Mouse (Mus musculus): Measurements from ENCODE around the gene Smad3. TPM values are rescaled to one million over a fixed set of nuclear protein-coding genes. Genes with fewer than 3 reads are reported as not detected.

Gene Smad3
- polyA plus RNA-seq, 1 experiment, result 25.5 TPM

DNA sequence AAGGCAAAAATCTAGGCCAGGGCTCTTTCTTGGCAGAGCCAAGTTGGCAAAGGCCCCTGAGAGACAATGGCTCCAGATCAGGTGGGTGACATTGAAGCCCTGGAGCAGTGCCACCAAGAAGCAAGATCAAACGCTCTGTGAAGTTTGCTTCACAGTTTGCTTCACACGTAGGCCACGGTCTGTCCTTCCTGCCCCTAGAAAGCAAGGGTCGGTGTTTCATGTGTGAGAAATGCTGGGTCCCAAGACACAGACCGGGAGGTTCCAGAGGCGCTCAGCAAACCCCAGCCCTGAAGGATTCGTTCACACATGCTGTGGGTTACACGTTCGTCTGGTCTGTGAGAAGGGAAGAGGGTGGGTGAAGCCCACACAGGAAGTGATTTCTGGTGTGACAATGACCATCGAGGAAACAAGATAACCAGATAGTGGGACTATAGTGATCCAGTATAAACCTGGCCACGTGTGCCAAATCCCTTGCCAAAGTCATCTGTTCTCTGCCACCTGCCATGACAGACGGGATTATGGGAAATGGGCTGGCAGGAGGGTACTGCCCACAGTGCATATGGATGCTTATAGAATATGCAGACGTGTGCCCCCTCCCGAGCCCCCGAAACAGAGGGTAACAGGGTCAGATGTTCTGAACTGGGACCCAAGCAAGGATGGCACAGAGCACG, 37.9 kb downstream of the Smad3 start:
- Histone ChIP-seq H3ac (ENCODE audit: control insufficient read depth, insufficient read length) (no peak overlapping the region), H3K4me2 (ENCODE audit: low read depth) (no peak overlapping the region), H3K79me2 (ENCODE audit: control insufficient read depth, insufficient read depth) (peaks cover 19% of the 10 kb centered on the region), H3K27me3 (ENCODE audit: control insufficient read depth, insufficient read depth, insufficient read length) (no peaks in the 10 kb centered on the region), H3K36me3 (ENCODE audit: control insufficient read depth, insufficient read depth) (no peaks in the 10 kb centered on the region), H3K4me3 (no peak overlapping the region)
- TF ChIP-seq TCF12 (IDR thresholded peaks at IDR 0.05; ENCODE audit: insufficient read depth, poor library complexity, severe bottlenecking) (no peak), TCF3 (IDR thresholded peaks at IDR 0.05; ENCODE audit: insufficient read length, low read depth) (no peak), POLR2A (IDR thresholded peaks at IDR 0.05; ENCODE audit: insufficient read length, low read depth) (no peak), CEBPB (IDR thresholded peaks at IDR 0.05; ENCODE audit: insufficient read depth, poor library complexity, severe bottlenecking) (no peak), USF1 (IDR thresholded peaks at IDR 0.05; ENCODE audit: low read depth) (no peak), POLR2AphosphoS2 (IDR thresholded peaks at IDR 0.05; ENCODE audit: insufficient read length, low read depth) (no peak), MYOG (IDR thresholded peaks at IDR 0.05; ENCODE audit: control insufficient read depth in 1 of 3, insufficient read depth in 1 of 3, insufficient read length in 2 of 3, low read depth in 2 of 3) (no peak), MYOD1 (IDR thresholded peaks at IDR 0.05; ENCODE audit: control insufficient read depth in 1 of 3, insufficient read length in 2 of 3, low read depth in 2 of 3) (no peak), E2F4 (IDR thresholded peaks at IDR 0.05; ENCODE audit: insufficient read depth) (no peak), MAX (IDR thresholded peaks at IDR 0.05; ENCODE audit: low read depth) (no peak), SRF (IDR thresholded peaks at IDR 0.05; ENCODE audit: control insufficient read depth, insufficient read length, low read depth) (no peak), REST (IDR thresholded peaks at IDR 0.05; ENCODE audit: insufficient read depth, insufficient read length) (no peak)

DNA sequence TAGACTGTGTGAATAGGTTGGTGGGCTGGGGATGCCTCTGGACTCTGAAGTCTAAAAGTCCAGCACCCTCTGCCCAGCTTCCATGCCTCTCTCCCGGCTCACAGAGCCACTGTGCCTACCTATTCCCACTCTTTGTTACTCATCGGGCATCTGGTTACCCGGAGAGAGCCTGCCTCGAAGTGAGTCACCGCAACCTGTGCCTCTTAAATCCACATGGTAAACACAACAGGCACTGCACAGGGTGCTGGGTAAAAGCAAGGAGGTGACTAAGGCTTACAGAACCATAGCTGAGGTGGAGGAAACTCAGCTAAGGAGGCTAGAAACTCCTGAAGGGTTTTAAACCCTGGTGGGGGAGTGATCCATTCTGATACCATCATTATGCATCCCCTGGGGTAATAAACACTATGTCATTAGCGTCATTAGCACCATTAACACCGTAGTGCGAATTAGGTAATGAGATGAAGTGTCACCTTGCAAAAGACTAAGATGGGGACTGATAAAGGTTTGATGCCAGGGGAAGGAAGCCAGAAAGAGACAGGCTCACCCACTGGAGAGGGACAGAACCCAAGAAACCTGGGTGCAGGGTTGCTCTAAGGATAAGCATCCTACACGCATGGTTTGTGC, 38.9 kb downstream of the Smad3 start:
- Histone ChIP-seq H3K4me2 (ENCODE audit: low read depth) (peak overlapping the region; percentile 30), H3K4me3 (no peak overlapping the region)
- TF ChIP-seq E2F4 (IDR thresholded peaks at IDR 0.05; ENCODE audit: insufficient read depth) (no peak), TCF3 (IDR thresholded peaks at IDR 0.05; ENCODE audit: insufficient read length, low read depth) (no peak), REST (IDR thresholded peaks at IDR 0.05; ENCODE audit: insufficient read depth, insufficient read length) (no peak), POLR2A (IDR thresholded peaks at IDR 0.05; ENCODE audit: insufficient read length, low read depth) (no peak), SRF (IDR thresholded peaks at IDR 0.05; ENCODE audit: control insufficient read depth, insufficient read length, low read depth) (no peak), TCF12 (IDR thresholded peaks at IDR 0.05; ENCODE audit: insufficient read depth, poor library complexity, severe bottlenecking) (no peak), CEBPB (IDR thresholded peaks at IDR 0.05; ENCODE audit: insufficient read depth, poor library complexity, severe bottlenecking) (no peak), POLR2AphosphoS2 (IDR thresholded peaks at IDR 0.05; ENCODE audit: insufficient read length, low read depth) (no peak), MYOD1 (IDR thresholded peaks at IDR 0.05; ENCODE audit: control insufficient read depth in 1 of 3, insufficient read length in 2 of 3, low read depth in 2 of 3) (no peak), MAX (IDR thresholded peaks at IDR 0.05; ENCODE audit: low read depth) (no peak), USF1 (IDR thresholded peaks at IDR 0.05; ENCODE audit: low read depth) (no peak), MYOG (IDR thresholded peaks at IDR 0.05; ENCODE audit: control insufficient read depth in 1 of 3, insufficient read depth in 1 of 3, insufficient read length in 2 of 3, low read depth in 2 of 3) (no peak)

DNA sequence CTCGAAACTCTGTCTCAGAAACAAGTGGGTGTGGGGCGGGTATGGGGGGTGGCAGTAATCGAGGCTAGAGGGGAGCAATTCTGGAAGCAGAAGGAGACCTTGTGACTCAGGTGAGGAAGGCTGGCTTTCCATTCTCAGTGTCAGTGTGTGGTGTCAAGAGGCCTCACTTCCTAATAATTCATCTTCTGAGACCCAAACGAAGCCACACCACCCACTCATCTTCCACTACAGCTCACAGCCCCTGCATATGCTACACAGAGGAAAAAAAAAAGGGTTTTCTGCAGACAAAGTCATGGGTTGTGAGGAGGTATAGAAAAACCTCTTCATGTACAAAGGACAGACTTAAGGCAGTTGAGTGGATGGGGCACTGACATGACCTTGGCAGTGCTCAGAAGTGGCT, 39.6 kb downstream of the Smad3 start:
- Histone ChIP-seq H3K4me3 (no peak overlapping the region), H3K79me2 (ENCODE audit: control insufficient read depth, insufficient read depth) (peaks cover 19% of the 10 kb centered on the region), H3K27me3 (ENCODE audit: control insufficient read depth, insufficient read depth, insufficient read length) (no peaks in the 10 kb centered on the region), H3K4me2 (ENCODE audit: low read depth) (peak overlapping the region; percentile 30), H3K36me3 (ENCODE audit: control insufficient read depth, insufficient read depth) (no peaks in the 10 kb centered on the region), H3ac (ENCODE audit: control insufficient read depth, insufficient read length) (no peak overlapping the region)
- TF ChIP-seq TCF12 (IDR thresholded peaks at IDR 0.05; ENCODE audit: insufficient read depth, poor library complexity, severe bottlenecking) (no peak), MAX (IDR thresholded peaks at IDR 0.05; ENCODE audit: low read depth) (no peak), MYOG (IDR thresholded peaks at IDR 0.05; ENCODE audit: control insufficient read depth in 1 of 3, insufficient read depth in 1 of 3, insufficient read length in 2 of 3, low read depth in 2 of 3) (no peak), REST (IDR thresholded peaks at IDR 0.05; ENCODE audit: insufficient read depth, insufficient read length) (no peak), MYOD1 (IDR thresholded peaks at IDR 0.05; ENCODE audit: control insufficient read depth in 1 of 3, insufficient read length in 2 of 3, low read depth in 2 of 3) (no peak), POLR2AphosphoS2 (IDR thresholded peaks at IDR 0.05; ENCODE audit: insufficient read length, low read depth) (no peak), USF1 (IDR thresholded peaks at IDR 0.05; ENCODE audit: low read depth) (no peak), POLR2A (IDR thresholded peaks at IDR 0.05; ENCODE audit: insufficient read length, low read depth) (no peak), TCF3 (IDR thresholded peaks at IDR 0.05; ENCODE audit: insufficient read length, low read depth) (no peak), CEBPB (IDR thresholded peaks at IDR 0.05; ENCODE audit: insufficient read depth, poor library complexity, severe bottlenecking) (no peak), SRF (IDR thresholded peaks at IDR 0.05; ENCODE audit: control insufficient read depth, insufficient read length, low read depth) (no peak), E2F4 (IDR thresholded peaks at IDR 0.05; ENCODE audit: insufficient read depth) (no peak)

More for the DNA sequence above, 38.9 kb downstream of the Smad3 start:
- Histone ChIP-seq H3K27me3 (ENCODE audit: control insufficient read depth, insufficient read depth, insufficient read length) (no peaks in the 10 kb centered on the region), H3ac (ENCODE audit: control insufficient read depth, insufficient read length) (no peak overlapping the region), H3K79me2 (ENCODE audit: control insufficient read depth, insufficient read depth) (peaks cover 19% of the 10 kb centered on the region), H3K36me3 (ENCODE audit: control insufficient read depth, insufficient read depth) (no peaks in the 10 kb centered on the region)

DNA sequence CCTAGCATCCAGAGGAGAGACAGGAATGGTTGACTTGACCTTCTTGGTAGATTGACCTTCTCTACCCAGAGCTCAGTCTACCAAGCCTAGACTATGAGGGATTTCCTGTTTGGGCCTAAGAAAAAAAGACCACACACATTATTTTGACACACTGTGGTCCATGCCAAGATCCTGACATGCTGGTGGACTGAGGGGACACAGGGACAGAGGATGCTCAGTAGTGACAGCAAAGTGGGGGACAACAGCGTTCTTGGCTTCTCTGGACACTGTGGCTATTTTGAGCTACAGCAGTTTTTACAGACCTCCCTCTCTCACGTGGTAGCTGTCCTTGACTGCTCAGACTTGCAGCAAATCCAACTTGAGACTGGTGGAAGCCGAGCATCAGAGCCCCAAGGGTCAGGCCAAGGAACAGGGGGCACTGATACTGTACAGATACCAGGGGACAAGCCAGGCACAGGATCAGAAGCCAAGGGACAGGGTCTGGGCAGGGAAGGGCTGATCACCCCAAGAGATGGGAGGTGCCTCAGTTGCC, 40.3 kb downstream of the Smad3 start:
- TF ChIP-seq USF1 (IDR thresholded peaks at IDR 0.05; ENCODE audit: low read depth) (no peak), REST (IDR thresholded peaks at IDR 0.05; ENCODE audit: insufficient read depth, insufficient read length) (no peak), MYOD1 (IDR thresholded peaks at IDR 0.05; ENCODE audit: control insufficient read depth in 1 of 3, insufficient read length in 2 of 3, low read depth in 2 of 3) (no peak), SRF (IDR thresholded peaks at IDR 0.05; ENCODE audit: control insufficient read depth, insufficient read length, low read depth) (no peak), POLR2AphosphoS2 (IDR thresholded peaks at IDR 0.05; ENCODE audit: insufficient read length, low read depth) (no peak), MAX (IDR thresholded peaks at IDR 0.05; ENCODE audit: low read depth) (no peak), POLR2A (IDR thresholded peaks at IDR 0.05; ENCODE audit: insufficient read length, low read depth) (no peak), TCF12 (IDR thresholded peaks at IDR 0.05; ENCODE audit: insufficient read depth, poor library complexity, severe bottlenecking) (no peak), TCF3 (IDR thresholded peaks at IDR 0.05; ENCODE audit: insufficient read length, low read depth) (no peak), MYOG (IDR thresholded peaks at IDR 0.05; ENCODE audit: control insufficient read depth in 1 of 3, insufficient read depth in 1 of 3, insufficient read length in 2 of 3, low read depth in 2 of 3) (no peak), CEBPB (IDR thresholded peaks at IDR 0.05; ENCODE audit: insufficient read depth, poor library complexity, severe bottlenecking) (no peak), E2F4 (IDR thresholded peaks at IDR 0.05; ENCODE audit: insufficient read depth) (no peak)
- H3K4me2 ChIP-seq (ENCODE audit: low read depth), result no peak overlapping the region

More for the DNA sequence above, 40.3 kb downstream of the Smad3 start:
- Histone ChIP-seq H3ac (ENCODE audit: control insufficient read depth, insufficient read length) (no peak overlapping the region), H3K4me3 (no peak overlapping the region), H3K79me2 (ENCODE audit: control insufficient read depth, insufficient read depth) (peaks cover 25% of the 10 kb centered on the region), H3K27me3 (ENCODE audit: control insufficient read depth, insufficient read depth, insufficient read length) (no peaks in the 10 kb centered on the region), H3K36me3 (ENCODE audit: control insufficient read depth, insufficient read depth) (no peaks in the 10 kb centered on the region)
